Mouse (Mus musculus): ENCODE measurements around the gene Slc27a5. TPM values are rescaled to one million over a fixed set of nuclear protein-coding genes. Genes with fewer than 3 reads are reported as not detected.

Slc27a5 gene
- total and polyA plus RNA-seq, 2 experiments from 2014 or later, result not detected

DNA sequence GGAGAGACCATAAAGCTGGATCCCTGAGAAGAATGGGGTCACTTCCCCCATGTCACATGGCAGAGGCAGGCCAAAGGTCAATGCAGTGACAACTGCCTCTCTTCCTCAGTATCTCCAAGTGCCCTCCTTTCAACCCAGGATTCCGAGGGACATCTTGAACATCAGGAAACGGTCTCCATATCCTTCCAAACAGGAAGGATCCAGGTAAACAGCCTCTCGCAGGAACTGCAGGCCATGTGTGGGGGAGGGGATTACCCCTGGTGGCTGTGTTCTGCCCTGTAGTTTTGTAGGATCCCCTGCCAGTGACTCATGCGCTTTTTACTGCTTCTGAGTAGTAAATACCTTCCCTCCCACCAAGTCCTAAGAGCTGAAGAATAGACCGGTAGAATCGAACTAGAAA lies 18.2 kb downstream of the Slc27a5 start:
- Histone ChIP-seq H3K4me1 (ENCODE audit: control insufficient read depth, insufficient read depth) (peaks cover 11% of the 10 kb centered on the region), H3K27me3 (ENCODE audit: control insufficient read depth, insufficient read depth, low read length) (no peaks in the 10 kb centered on the region), H3K27ac (ENCODE audit: low read depth) (no peak overlapping the region), H3K36me3 (replicated peaks; ENCODE audit: control insufficient read depth, insufficient read depth, low read length) (0 out of 2 replicates have a peak, but pooled peaks cover 5% of the 10 kb centered on the region), H3K9me3 (replicated peaks; ENCODE audit: control insufficient read depth, low read length) (no peaks in the 10 kb centered on the region), H3K4me2 (ENCODE audit: low read depth, low read length) (no peak overlapping the region), H3K4me3 (ENCODE audit: low read depth, low read length) (no peak overlapping the region), H3K9ac (replicated peaks; ENCODE audit: low read depth, low read length) (no peak overlapping the region)
- TF ChIP-seq EP300 (IDR thresholded peaks at IDR 0.05; ENCODE audit: low read depth) (no peak), CTCF (IDR thresholded peaks at IDR 0.05; ENCODE audit: low read depth) (no peak)
- ATAC-seq (ENCODE audit: insufficient read depth, low read depth) (no peak), DNase-seq (ENCODE audit: low spot score) (no peak)
- WGBS, result 65% methylated on average over 6 of the region's 6 CpGs

DNA sequence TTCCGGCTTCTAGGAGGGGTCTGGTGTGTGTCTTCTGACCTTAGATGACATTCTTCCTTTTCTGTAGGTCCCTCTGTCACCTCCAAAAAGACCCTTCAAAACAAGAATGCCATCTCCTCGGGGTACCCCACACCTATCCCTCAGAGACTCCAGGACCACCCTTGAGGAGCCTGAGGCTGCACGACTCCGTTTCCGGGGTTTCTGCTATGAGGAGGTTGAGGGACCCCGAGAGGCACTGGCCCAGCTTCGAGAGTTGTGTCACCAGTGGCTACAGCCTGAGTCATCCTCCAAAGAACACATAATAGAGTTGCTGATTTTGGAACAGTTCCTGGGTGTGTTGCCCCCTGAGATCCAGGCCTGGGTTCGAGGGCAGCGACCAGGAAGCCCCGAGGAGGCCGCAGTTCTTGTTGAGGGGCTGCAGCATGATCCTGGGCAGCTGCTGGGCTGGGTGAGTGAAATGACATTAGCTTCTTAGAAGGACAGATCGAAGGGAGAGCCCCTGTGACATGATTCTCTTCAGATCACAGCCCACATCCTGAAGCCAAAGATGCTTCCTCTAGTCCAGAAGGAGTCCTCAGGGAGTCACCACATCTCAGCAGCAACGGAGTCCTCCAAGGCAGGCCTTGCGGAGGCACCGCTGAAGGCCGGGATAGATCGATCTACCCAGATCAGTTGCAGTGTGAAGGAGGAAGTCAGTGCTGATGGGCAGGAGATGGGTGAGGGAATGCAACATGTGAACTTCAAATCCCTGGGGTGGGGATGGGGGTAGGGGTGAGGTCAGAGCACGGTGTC lies 18.9 kb downstream of the Slc27a5 start:
- Histone ChIP-seq H3K4me1 (ENCODE audit: control insufficient read depth, insufficient read depth) (peaks cover 11% of the 10 kb centered on the region), H3K4me3 (ENCODE audit: low read depth, low read length) (peak overlapping the region; percentile 59; the same call in 1 of the 2 replicates), H3K9me3 (replicated peaks; ENCODE audit: control insufficient read depth, low read length) (no peaks in the 10 kb centered on the region), H3K27me3 (ENCODE audit: control insufficient read depth, insufficient read depth, low read length) (no peaks in the 10 kb centered on the region), H3K9ac (replicated peaks; ENCODE audit: low read depth, low read length) (peak overlapping the region; percentile 58; the same call in 1 of the 2 replicates), H3K4me2 (ENCODE audit: low read depth, low read length) (peak overlapping the region; percentile 78), H3K27ac (ENCODE audit: low read depth) (peak overlapping the region; percentile 94), H3K36me3 (replicated peaks; ENCODE audit: control insufficient read depth, insufficient read depth, low read length) (0 out of 2 replicates have a peak, but pooled peaks cover 5% of the 10 kb centered on the region)
- no peak for ATAC-seq (ENCODE audit: insufficient read depth, low read depth)
- DNase-seq (ENCODE audit: low spot score), result no peak
- TF ChIP-seq EP300 (IDR thresholded peaks at IDR 0.05; ENCODE audit: low read depth) (no peak), CTCF (IDR thresholded peaks at IDR 0.05; ENCODE audit: low read depth) (no peak)
- 66% methylated on average over 18 of the region's 18 CpGs for WGBS

DNA sequence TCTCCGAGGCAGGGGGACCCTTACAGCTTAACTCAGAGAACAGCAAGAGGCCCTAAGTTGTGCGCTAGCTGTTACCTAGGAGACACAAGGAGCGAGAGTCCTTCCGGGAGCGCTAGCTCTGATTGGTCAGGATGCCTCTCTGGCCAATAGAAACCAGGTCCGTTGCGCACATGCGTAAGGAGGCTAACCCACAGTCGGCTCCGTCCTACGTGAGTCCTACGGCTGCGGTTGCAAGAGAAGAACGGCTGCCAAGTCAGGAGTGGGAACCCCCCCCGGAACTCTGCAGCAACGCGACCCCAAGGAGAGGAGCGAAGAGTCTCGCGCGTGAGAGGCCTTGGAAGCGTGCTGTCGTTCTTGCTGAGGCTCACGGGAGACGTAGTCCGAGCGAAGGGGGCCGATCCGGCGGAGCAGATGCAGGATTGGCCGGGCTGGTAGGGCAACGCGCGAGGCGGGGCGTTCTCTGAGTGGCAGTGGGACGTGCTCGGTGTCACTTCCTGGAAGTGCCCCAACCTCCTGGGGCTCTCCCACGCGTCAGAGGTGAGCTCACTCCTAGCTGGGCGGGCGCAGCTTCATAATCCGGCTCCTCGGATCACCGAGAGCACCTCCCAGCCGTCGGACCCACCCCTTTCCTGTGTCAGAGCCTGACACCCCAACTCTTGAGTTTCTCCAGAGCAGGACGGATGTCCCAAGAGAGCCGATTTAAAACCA lies 20.2 kb downstream of the Slc27a5 start, which contains the start of gene Zfp446:
Zfp446 (plus strand) TSS at position 167 of the 708 bp plus-strand sequence.
- H3K36me3 ChIP-seq (replicated peaks; ENCODE audit: control insufficient read depth, insufficient read depth, low read length), result 0 out of 2 replicates have a peak, but pooled peaks cover 5% of the 10 kb centered on the region
- no peaks in the 10 kb centered on the region for H3K9me3 ChIP-seq (replicated peaks; ENCODE audit: control insufficient read depth, low read length)
- TF ChIP-seq EP300 (IDR thresholded peaks at IDR 0.05; ENCODE audit: low read depth) (peak; percentile 85), CTCF (IDR thresholded peaks at IDR 0.05; ENCODE audit: low read depth) (no peak)
- peak within 1 kb of the TSS; percentile 58 for H3K9ac ChIP-seq (replicated peaks; ENCODE audit: low read depth, low read length)
- DNase-seq (ENCODE audit: low spot score), result peak; percentile 99
- H3K4me3 ChIP-seq (ENCODE audit: low read depth, low read length), result peak within 1 kb of the TSS; percentile 59
- H3K27ac ChIP-seq (ENCODE audit: low read depth), result peak within 1 kb of the TSS; percentile 94
- no peaks in the 10 kb centered on the region for H3K27me3 ChIP-seq (ENCODE audit: control insufficient read depth, insufficient read depth, low read length)
- peak; percentile 98 for ATAC-seq (ENCODE audit: insufficient read depth, low read depth)
- peak within 1 kb of the TSS; percentile 78 for H3K4me2 ChIP-seq (ENCODE audit: low read depth, low read length)
- WGBS, result under 1% methylated on average over 48 of the region's 49 CpGs
- peaks cover 11% of the 10 kb centered on the region for H3K4me1 ChIP-seq (ENCODE audit: control insufficient read depth, insufficient read depth)

DNA sequence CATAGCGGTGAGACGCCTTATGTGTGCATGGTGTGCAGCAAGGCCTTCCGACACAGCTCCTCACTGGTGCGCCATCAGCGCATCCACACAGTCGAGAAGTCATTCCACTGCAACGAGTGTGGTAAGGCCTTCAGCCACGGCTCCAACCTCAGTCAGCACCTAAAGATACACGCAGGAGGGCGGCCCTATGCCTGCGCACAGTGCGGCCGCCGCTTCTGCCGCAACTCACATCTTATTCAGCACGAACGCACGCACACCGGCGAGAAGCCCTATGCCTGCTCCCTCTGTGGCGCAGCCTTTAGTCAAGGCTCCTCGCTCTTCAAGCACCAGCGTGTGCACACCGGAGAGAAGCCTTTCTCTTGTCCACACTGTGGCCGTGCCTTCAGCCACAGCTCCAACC lies 27.1 kb downstream of the Slc27a5 start:
- TF ChIP-seq EP300 (IDR thresholded peaks at IDR 0.05; ENCODE audit: low read depth), result no peak
- TF ChIP-seq CTCF (IDR thresholded peaks at IDR 0.05; ENCODE audit: low read depth), result no peak
- H3K4me2 ChIP-seq (ENCODE audit: low read depth, low read length), result no peak overlapping the region
- H3K9ac ChIP-seq (replicated peaks; ENCODE audit: low read depth, low read length), result no peak overlapping the region
- H3K4me1 ChIP-seq (ENCODE audit: control insufficient read depth, insufficient read depth), result peaks cover 12% of the 10 kb centered on the region; the same call in 1 of the 2 replicates
- 92% methylated on average over 25 of the region's 25 CpGs for WGBS
- H3K27me3 ChIP-seq (ENCODE audit: control insufficient read depth, insufficient read depth, low read length), result no peaks in the 10 kb centered on the region
- ATAC-seq (ENCODE audit: insufficient read depth, low read depth), result no peak
- no peak for DNase-seq (ENCODE audit: low spot score)
- no peak overlapping the region for H3K4me3 ChIP-seq (ENCODE audit: low read depth, low read length)
- H3K36me3 ChIP-seq (replicated peaks; ENCODE audit: control insufficient read depth, insufficient read depth, low read length), result peaks cover 42% of the 10 kb centered on the region
- no peaks in the 10 kb centered on the region for H3K9me3 ChIP-seq (replicated peaks; ENCODE audit: control insufficient read depth, low read length)
- no peak overlapping the region for H3K27ac ChIP-seq (ENCODE audit: low read depth)

DNA sequence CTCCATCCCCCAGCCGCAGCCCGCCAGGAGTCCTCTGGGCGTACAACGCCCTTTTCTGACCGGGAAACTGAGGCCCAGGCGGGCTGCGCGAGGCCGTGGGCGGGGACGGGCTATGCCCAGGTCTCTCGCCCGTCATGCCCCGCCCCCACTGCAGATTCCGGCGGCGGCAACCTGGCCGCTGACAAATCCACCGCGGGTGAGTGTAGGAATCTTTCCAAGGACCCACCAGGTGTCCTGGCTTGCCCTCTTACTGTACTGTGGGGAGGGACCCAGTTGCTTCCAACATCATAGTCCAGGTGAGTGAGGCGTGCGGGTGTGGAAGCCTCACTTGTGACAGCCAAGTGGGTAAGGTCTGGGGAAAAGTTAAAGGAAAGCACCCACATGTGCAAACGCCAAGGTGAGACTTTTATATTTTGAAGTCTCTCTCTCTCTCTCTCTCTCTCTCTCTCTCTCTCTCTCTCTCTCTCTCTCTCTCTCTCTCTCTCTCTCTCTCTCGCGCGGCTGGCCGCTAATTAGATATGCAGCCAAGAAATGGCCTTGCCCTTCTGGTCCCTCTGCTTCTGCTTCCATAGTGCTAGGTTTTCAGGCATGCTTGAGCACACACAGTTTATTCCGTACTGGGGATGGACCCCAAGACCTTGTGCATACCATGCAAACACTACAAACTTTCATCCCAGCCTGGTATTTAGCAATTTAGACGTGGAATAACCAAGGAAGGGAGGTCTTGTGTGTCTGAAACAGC lies 31.7 kb downstream of the Slc27a5 start:
- Histone ChIP-seq H3K27me3 (ENCODE audit: control insufficient read depth, insufficient read depth, low read length) (no peaks in the 10 kb centered on the region), H3K27ac (ENCODE audit: low read depth) (peak overlapping the region; percentile 69), H3K9ac (replicated peaks; ENCODE audit: low read depth, low read length) (peak overlapping the region; percentile 77), H3K4me2 (ENCODE audit: low read depth, low read length) (peak overlapping the region; percentile 91), H3K36me3 (replicated peaks; ENCODE audit: control insufficient read depth, insufficient read depth, low read length) (peaks cover 28% of the 10 kb centered on the region), H3K9me3 (replicated peaks; ENCODE audit: control insufficient read depth, low read length) (no peaks in the 10 kb centered on the region), H3K4me3 (ENCODE audit: low read depth, low read length) (peak overlapping the region; percentile 84), H3K4me1 (ENCODE audit: control insufficient read depth, insufficient read depth) (peaks cover 12% of the 10 kb centered on the region; the same call in 1 of the 2 replicates)
- ATAC-seq (ENCODE audit: insufficient read depth, low read depth) (peak; percentile 51), DNase-seq (ENCODE audit: low spot score) (peak; percentile 6)
- TF ChIP-seq EP300 (IDR thresholded peaks at IDR 0.05; ENCODE audit: low read depth) (no peak), CTCF (IDR thresholded peaks at IDR 0.05; ENCODE audit: low read depth) (no peak)
- WGBS, result under 1% methylated on average over 29 of the region's 29 CpGs

Measured in heart, postnatal 0 days (tissue).